Mouse (Mus musculus): ENCODE results near the gene Hist3h2a. TPM values are rescaled to one million over a fixed set of nuclear protein-coding genes. Genes with fewer than 3 reads are reported as not detected.

The Hist3h2a gene
- total RNA-seq, 1 experiment from 2014 or later: 65.3 TPM

DNA sequence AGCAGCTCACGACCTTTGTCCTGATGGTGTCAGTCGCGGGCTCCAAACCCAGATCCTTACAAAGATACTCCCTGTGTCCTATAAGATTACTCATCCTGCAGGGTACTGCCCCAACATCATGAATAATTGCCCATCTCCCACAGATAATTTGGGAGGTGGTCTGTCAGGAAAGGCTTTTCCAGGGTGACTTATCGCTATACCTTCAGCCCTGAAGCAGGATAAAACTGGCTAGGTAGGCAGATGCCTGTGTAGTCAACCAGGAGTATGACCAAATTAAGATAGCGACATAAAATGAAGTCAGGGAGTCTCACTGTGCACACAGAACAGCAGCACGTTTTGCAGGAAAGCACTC is 15.4 kb upstream of the Hist3h2a start:
- ATAC-seq (ENCODE audit: extremely low read depth, insufficient number of reproducible peaks, low FRiP score, poor library complexity, severe bottlenecking): no peak

DNA sequence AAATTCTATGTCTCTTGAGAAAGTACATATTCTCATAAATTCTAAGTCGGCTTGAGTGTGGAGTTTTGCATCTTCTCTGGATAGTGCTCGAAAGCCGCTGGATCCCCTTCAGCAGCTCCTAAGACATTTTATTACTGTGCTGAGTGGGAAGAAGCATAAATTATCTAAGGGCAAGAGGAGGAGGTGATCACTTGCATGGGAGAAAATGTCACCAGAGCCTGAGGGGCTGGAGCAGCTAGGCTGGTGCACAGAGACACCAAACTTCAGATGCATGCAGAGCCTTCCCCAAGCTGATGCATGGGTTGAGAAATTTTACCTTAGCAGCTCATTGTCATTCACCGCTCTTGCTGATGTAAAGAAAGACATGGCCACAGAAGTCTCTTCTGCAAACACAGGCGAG is 10.3 kb upstream of the Hist3h2a start:
- ATAC-seq (ENCODE audit: extremely low read depth, insufficient number of reproducible peaks, low FRiP score, poor library complexity, severe bottlenecking): no peak

DNA sequence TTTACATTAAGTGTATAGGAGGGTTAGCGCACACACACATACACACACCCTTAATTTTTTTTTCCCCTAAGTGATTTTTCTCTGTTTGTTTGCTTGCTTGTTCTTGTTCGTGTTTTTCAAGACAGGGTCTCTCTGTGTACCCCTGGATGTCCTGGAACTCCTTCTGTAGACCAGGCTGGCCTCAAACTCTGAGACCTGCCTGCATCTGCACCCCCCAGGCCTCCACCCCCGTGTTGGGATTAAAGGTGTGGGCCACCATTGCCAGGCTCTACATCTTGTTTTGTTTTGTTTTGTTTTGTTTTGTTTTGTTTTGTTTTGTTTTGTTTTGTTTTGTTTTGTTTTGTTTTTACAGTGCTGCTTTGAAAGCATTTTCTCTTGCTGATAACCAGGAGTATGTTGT is 7.2 kb upstream of the Hist3h2a start:
- no peak for ATAC-seq (ENCODE audit: extremely low read depth, insufficient number of reproducible peaks, low FRiP score, poor library complexity, severe bottlenecking)

DNA sequence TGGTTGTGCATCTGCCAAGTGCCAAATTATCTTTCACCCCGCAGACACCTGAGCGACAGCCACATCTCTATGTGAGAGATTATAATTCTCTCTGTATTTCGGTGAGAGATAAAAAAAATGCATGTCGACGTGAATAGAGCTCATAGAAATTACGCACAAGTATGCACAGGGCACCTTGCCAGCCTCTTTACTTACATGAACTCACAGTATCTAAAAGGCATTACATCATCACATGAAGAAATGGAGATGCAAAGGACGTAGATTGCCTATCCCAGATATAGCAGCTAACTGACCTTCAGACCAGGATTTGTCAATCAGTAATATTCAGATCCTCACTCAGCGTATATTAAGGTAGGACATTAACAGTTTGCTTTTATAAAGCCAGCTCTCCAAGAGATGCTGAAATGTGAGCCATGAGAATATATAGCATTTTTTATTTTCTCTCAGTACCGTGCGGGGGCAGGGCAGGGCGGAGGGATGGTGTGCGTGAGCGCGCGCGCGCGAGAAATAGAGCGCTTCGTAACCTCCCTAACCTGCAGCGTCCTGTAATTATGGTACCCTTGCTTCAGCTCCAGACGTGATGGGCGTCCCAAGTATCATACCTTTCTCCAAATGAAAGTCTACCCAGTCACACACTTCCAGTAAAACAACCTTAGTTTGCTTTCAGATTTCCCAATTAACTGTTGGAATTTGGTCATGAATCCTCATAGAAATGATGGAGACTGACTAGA is 6.5 kb upstream of the Hist3h2a start:
- ATAC-seq (ENCODE audit: extremely low read depth, insufficient number of reproducible peaks, low FRiP score, poor library complexity, severe bottlenecking): no peak

DNA sequence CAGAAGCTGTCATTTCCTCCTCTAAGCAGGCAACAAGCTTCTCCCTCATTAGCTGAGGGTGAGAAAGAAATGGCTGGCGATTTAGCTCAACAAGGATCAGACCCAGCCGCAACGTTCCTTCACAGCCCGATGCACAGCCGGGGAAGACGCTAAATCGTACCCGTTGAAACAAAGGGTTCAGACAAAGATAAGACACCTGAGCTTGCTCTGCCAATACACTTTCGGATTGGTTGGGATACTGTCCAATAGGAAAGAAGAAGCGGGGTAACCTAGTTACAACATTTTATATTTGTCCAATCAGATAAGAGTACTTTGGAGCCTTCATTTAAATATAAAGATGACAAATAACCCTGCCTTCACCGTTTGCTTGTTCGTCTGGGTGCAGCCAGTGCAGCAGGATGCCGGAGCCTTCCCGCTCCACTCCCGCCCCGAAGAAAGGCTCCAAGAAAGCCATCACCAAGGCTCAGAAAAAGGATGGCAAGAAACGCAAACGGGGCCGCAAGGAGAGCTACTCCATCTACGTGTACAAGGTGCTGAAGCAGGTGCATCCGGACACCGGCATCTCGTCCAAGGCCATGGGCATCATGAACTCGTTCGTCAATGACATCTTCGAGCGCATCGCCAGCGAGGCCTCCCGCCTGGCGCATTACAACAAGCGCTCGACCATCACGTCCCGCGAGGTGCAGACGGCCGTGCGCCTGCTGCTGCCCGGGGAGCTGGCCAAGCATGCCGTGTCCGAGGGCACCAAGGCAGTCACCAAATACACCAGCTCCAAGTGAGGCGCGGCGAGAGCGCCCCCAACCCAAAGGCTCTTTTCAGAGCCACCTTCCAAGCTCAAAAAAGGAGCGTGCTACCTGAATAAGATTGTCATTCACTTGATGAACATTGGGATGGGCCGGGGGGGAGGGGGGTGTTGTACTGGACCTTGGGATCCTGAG is 5.7 kb upstream of the Hist3h2a start, which contains the start of gene Hist3h2ba:
Gene Hist3h2ba (plus strand): TSS at position 379 of the 938 bp plus-strand sequence.
- ATAC-seq (ENCODE audit: extremely low read depth, insufficient number of reproducible peaks, low FRiP score, poor library complexity, severe bottlenecking): peak; percentile 90

DNA sequence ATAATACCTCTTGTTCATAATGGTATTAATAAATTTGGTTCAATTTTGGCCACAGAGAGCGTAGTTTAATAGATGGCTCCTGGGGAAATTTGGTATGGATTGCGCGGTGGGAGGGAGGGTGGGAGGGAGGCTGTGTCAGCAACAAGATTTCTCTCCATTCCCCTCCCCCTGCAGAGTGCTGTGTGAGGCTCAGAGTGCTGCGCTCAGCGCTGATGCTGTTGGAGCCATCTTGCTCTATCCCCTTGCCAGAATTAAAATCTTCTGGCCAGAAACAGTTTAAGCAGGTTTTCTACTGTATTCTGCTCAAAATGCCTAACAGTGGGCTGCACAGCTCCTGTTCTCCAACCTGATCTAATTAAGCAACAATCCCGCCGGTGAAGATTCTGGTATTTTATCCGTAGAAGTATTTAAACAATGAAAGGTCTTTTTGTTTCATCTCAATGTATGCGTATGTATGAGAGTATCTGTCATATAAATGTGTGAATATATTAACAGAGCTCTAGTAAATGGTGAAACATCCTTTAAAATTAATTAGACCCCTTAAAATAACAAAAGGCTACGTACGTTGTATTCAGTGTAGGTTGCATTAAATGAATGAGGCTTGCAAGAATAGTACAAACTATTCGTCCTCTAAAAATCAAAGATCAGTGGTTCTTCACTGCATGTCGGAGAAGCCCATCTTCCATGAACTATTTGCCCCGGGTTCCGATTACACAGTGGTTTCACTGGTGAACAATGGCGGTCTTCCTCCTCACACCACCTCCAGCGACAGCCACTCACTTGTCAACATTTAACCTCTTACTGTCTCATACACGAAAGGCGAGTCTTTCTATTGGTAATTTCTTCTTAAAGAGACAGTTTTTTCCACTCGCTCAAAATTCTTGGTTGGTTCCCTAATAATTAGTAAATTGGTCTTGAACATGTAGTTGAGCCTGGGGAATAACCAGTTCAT is 4.7 kb upstream of the Hist3h2a start:
- ATAC-seq (ENCODE audit: extremely low read depth, insufficient number of reproducible peaks, low FRiP score, poor library complexity, severe bottlenecking): no peak

DNA sequence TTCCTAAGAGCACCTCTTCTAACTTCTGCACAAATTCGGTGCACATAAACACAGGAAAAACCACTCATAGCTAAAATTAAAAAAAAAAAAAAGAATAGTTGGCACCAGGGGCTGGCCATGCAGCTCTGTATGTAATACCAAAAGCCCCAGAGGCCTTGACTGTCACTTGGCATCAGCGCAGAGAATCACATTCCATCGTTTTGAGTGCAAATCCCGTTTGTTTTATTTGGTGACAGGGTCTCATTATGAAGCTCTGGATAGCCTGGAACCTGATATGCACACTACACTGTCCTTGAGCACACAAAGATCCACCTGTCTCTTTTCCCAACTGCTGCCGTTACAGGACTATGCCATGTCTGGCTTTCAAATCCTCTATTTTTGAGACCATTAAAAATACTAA is 3.3 kb upstream of the Hist3h2a start:
- ATAC-seq (ENCODE audit: extremely low read depth, insufficient number of reproducible peaks, low FRiP score, poor library complexity, severe bottlenecking): no peak

DNA sequence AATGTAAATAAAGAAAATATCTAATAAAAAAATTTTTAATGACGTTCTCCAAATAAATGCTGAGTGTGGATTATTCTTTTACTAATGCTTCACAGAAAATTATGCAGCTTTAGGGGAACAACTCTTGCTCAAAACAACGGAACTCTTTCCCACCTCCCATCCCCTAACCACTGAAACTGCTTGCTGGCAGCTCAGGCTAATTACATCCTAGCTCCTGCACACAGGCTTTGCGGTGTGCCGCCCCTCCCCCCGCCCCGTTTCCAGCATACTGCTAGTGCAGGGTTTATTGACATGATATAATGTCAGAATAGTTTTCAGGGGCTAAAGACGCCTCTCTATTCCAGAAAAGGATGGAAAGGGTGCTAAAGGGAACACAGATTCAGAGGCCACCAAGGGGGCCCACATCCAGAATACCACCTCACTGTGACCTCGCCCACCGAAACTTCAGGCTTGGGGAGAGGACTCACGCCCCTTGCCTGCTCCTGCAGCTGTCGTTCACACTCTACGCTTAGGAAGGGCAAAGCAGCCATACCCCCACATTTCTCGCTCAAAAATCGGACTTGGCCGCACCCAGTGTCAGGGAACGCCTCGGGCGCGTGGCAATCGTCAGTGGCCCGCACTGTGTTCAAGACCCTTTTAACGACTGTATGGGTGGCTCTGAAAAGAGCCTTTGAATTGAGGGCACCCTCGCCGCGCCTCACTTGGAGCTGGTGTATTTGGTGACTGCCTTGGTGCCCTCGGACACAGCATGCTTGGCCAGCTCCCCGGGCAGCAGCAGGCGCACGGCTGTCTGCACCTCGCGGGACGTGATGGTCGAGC is 925 bp upstream of the Hist3h2a start:
- no peak for ATAC-seq (ENCODE audit: extremely low read depth, insufficient number of reproducible peaks, low FRiP score, poor library complexity, severe bottlenecking)

DNA sequence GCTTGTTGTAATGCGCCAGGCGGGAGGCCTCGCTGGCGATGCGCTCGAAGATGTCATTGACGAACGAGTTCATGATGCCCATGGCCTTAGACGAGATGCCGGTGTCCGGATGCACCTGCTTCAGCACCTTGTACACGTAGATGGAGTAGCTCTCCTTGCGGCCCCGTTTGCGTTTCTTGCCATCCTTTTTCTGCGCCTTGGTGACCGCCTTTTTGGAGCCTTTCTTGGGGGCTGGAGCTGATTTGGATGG is 390 bp upstream of the Hist3h2a start:
- peak; percentile 39 for ATAC-seq (ENCODE audit: extremely low read depth, insufficient number of reproducible peaks, low FRiP score, poor library complexity, severe bottlenecking)

DNA sequence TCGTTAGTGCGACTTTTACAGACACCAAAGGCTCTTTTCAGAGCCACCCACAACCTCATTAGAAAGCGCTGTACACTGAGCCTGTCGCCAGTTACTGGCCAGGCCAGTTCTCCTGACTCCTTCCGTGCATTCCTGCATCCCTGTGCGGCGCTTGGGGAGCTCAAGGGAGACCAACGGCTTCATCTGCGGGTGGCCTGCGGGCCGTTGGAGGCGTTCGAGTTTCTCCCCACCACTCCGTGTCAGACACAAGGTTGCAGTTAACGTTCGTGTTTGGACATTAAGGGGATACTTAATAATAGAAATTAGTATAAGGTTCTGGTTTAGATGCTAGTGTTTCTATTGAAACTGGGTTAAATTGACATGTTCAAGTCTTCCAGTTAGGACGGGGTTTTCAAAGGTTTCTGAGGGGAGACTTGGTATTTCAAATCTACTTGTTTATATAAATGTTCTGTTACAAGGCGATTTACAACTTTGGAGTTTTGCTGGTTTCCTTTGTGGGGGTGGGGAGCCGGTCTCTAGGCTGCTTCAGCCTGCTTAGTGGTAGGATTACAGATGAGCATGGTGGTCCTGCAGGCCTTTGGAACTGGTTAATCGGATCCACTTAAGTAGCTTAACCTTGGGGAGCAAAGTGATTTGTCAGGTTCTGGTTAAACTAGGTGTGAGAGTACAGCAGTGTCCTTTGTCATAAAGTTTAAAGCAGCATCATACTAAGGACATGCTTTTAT is 820 bp downstream of the Hist3h2a start:
- ATAC-seq (ENCODE audit: extremely low read depth, insufficient number of reproducible peaks, low FRiP score, poor library complexity, severe bottlenecking): peak; percentile 7; the same call in 1 of the 2 replicates

DNA sequence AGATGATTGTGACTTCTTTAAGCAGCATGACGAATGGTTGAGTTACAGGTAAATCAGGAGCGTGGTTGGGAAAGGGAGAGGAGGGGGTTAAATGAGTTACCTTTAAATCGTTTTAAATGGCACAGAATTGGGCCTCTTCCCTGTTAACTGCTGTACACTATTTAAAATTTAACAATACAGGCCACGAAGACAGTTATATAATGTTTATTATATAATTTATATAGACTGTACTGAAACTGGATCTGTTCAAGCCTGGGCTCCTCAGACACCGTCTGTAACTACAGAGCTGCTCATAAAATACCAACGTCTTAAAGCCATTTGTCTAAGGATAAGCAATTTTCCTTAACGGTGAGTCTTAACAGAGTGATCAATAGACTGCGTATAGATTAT is 1.4 kb downstream of the Hist3h2a start:
- no peak for ATAC-seq (ENCODE audit: extremely low read depth, insufficient number of reproducible peaks, low FRiP score, poor library complexity, severe bottlenecking)

DNA sequence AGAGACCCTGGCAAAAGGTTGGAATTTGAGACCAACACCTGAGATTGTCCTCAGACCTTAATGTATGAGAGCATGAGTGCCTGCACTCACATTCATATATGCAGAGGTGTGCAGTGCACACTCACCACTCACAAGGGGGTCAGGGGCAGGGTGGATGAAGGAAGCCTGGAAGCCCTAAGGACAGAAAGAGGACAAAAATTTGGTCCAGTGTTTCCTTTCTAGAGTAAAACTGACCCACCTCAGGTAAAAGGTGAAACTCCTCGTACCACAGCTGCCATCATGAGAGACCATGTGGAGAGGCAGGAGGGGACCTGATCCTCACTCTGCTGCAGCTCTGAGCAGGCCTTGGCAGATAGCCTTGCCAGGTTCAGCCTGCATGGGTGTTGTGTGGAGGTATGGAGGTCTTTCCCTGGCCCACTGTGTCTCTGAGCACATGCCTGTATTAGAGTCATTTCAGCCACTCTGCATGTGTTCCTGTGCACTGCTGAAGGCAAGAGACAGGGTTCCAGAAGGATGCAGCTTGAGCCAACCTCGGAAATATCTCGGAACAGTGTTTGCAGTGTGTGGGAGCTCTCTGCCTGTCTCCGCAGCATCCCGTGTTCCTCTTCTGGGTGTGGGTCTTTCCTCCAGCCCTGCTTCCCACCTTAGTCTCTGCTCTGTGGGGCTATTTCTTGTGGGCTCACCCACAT is 2.9 kb downstream of the Hist3h2a start:
- ATAC-seq (ENCODE audit: extremely low read depth, insufficient number of reproducible peaks, low FRiP score, poor library complexity, severe bottlenecking): no peak

DNA sequence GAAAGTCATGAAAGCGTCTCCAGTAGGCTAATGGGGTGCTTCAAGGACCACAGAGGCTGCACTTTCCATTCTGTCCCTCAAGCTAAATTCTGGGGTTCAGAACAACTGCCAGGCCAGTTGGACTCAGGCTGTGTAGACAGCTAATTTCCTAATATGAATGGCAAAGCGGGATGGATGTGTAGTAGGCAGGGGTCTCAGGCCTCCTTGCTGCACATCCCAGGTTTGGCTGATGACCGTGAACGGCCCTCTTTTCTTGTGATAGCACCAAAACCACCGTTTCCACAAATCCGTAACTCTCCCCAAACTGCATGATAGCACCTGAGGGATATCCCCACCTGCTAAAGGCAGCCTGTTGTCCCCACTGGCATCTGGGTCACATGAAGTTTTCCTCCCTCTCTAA is 4.1 kb downstream of the Hist3h2a start:
- no peak for ATAC-seq (ENCODE audit: extremely low read depth, insufficient number of reproducible peaks, low FRiP score, poor library complexity, severe bottlenecking)

DNA sequence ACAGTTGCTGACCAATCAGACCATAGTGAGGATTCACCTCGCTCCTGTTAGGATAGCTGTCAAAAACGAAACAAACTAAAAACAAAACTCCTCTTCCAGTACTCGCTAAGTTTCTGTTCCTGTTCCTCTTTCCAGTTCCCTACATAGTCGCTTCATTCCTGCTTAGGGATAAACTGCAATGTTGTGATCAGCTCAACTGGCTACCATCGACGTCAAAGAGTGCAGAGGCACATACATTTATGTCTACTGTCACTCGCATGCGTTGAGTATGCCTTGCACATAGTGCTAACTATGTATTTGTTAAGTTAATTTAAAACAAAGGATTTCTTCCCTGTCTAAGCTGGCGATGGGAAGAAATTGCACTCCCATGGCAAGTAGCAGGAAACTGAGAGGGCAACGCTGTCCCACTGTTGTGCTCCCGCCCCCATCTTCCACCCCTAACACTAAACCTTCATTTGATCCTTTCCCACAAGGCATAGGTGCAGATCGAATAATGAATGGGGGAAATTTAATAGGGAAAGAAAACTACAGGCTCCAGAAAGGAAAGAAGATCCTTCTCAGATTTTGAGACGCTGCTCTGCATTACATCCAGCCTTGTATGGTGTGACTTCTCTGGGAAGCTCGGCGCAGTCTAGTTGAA is 4.8 kb downstream of the Hist3h2a start:
- ATAC-seq (ENCODE audit: extremely low read depth, insufficient number of reproducible peaks, low FRiP score, poor library complexity, severe bottlenecking): no peak

DNA sequence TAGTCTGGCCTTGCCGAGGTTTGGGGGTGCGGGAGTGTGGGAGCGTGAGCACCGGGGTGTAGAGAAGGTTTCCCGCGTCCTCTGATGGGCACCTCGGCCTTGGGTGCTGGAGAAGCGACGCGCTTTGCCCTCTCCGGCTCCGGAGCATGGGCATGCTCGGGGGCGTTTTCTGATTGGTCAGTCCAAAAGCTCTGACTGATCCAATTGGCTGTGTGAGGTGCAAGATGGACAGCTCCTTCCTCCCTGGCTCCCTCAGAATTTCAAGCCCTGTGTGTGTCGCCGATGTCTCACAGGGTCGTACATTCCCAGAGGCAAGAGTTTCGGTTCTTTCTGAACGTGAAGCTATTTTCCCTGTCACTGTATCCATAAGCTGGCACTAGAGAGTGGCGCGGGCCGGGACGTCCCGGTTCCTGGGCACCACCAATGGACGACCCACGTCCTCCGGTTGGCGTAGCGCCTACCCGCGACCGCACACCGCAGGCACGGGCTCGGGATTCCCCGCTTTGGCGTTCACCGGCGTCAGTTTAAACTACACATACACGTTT is 5.5 kb downstream of the Hist3h2a start:
- peak; percentile 80 for ATAC-seq (ENCODE audit: extremely low read depth, insufficient number of reproducible peaks, low FRiP score, poor library complexity, severe bottlenecking)

DNA sequence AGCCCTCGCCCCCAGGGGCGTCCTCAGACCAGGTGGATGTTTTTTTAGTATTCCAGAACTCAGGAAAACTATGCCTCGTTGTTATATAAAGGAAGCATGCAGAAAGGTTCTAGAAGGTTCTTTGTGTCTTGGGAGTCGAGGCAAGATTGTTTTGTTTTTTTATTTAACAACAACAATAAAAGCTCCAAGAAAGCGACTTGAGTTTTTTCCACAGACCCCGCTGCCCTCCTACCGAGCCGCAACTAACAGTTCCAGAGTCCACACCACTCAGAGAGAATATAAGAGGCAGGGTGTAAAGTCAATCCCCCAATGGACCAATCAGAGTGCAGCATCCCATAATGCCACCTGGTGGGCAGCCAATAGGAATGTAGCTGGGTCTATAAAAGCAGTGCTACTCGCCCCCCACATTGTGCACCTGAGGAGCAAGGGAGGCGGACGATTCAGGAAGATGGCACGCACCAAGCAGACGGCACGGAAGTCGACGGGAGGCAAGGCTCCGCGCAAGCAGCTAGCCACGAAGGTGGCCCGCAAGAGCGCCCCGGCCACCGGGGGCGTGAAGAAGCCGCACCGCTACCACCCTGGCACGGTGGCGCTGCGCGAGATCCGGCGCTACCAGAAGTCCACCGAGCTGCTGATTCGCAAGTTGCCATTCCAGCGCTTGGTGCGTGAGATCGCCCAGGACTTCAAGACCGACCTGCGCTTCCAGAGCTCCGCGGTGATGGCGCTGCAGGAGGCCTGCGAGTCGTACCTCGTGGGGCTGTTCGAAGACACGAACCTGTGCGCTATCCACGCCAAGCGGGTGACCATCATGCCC is 7.1 kb downstream of the Hist3h2a start:
- no peak for ATAC-seq (ENCODE audit: extremely low read depth, insufficient number of reproducible peaks, low FRiP score, poor library complexity, severe bottlenecking)

Data from neutrophil, adult 5-6 weeks (primary cell).